Mouse (Mus musculus) NIH3T3 (cell line): Measurements from ENCODE around the gene Trim38.
A peak's percentile ranks its signal among the peaks of the same experiment; 100 is the strongest.
"Not testable (repeated sequence)": the region's sequence is repeated elsewhere in the genome, so short reads cannot be mapped to it uniquely, and the experiment has no call there.

ENCODE experiments used
- DNase-seq: peaks from one replicate; pipeline ENCODE4 v3.0.0-alpha.2; 2012; ENCODE audit warnings: low read depth

The Trim38 gene

GRCm38 (mm10) chr13:23769613-23770012, at the start of gene Trim38:
Trim38 (plus strand) TSS chr13:23769913.
- not testable (repeated sequence) for DNase-seq

DNA sequence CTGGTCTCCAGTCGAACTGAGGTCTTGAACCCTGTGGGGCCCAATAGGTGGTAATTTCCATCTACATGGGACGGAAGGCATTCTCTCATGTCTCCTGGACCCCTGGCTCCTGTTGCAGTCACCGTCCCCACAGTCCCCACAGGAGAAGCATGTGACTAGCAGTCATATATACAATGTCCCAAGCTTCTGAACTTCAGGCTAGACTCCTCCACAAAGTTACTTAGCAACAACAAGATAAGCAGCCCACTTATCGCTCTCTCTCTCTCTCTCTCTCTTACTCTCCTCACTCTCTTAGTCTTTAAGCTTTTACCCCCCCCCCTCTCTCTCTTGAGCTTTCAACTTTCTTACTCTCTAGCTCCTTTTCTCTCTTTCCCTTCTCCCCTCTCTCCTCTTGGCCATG, 45.5 kb upstream of the Trim38 start:
- DNase-seq, result no peak

GRCm38 (mm10) chr13:23725213-23725612, 44.5 kb upstream of the Trim38 start:
- DNase-seq, result no peak

- no peak for DNase-seq
Observed at GRCm38 (mm10) chr13:23728472-23729191, 41.1 kb upstream of the Trim38 start.

DNA sequence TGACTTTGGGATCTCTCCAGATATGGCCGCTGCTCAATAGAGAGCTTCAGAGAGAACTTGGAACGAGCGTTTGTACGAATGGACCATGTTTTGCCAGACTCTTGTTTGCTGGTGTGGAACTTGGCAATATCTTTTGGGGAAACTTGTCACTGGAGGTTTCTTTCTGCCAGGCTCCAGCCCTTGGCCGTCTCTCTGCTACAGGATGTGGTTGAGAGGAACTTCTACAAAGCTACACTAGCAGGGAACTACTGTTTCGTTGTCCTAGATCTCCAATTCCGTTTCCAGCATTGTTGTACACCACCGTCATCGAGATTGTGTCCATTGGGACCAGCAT, 40.6 kb upstream of the Trim38 start:
- DNase-seq, result no peak

GRCm38 (mm10) chr13:23729706-23730105, 40.0 kb upstream of the Trim38 start:
- DNase-seq, result no peak

- no peak for DNase-seq
Observed at GRCm38 (mm10) chr13:23730479-23730878, 39.2 kb upstream of the Trim38 start.

DNA sequence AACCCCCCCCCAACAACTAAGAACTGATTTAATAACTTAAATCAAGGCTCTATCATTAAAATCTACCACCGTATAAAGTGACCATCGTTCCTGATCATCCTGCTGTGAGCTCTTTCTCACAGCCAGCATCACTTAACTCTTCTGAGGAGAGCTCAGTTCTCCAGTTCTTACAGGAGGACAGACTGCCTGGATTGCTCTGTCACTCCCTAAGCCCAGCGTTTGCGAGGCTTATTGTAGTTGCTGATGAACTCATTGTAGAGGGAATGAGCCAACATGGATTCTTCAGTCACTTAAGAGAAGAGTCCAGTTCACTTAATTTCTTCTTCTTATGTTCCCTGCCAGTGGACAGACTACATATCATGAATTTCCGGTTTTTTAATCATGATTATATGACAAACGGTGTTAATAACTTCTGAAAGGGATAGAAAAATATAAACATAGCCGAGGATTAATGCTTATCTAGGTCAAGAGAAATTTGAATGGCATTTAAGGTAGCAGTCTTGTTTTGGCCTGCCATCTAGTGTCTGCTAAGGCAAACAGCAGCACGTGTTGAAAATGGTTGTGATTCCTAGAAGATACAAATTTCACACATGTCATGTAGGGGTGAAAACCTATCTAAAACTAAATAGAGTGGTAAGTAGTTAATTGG, 37.4 kb upstream of the Trim38 start:
- peak; percentile 63 for DNase-seq

GRCm38 (mm10) chr13:23737091-23737490, 32.6 kb upstream of the Trim38 start:
- DNase-seq, result no peak

GRCm38 (mm10) chr13:23738041-23738440, 31.7 kb upstream of the Trim38 start:
- peak; percentile 59 for DNase-seq

DNA sequence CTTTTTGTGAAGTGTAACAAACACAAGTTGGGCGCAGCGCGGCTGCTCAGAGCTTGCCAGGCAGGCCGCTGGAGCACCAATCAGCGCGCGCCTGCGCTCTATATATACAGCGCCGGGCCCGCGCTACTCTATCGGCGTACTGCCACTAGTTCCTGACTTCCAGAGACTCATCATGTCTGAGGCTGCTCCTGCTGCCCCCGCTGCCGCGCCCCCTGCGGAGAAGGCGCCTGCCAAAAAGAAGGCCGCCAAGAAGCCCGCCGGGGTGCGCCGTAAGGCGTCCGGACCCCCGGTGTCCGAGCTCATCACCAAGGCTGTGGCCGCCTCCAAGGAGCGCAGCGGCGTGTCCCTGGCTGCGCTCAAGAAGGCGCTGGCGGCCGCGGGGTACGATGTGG, 31.0 kb upstream of the Trim38 start, which contains the start of gene Hist1h1c:
Gene Hist1h1c, plus strand, starts transcription at position 132 of the 392 bp plus-strand sequence.
- DNase-seq, result peak; percentile 95

DNA sequence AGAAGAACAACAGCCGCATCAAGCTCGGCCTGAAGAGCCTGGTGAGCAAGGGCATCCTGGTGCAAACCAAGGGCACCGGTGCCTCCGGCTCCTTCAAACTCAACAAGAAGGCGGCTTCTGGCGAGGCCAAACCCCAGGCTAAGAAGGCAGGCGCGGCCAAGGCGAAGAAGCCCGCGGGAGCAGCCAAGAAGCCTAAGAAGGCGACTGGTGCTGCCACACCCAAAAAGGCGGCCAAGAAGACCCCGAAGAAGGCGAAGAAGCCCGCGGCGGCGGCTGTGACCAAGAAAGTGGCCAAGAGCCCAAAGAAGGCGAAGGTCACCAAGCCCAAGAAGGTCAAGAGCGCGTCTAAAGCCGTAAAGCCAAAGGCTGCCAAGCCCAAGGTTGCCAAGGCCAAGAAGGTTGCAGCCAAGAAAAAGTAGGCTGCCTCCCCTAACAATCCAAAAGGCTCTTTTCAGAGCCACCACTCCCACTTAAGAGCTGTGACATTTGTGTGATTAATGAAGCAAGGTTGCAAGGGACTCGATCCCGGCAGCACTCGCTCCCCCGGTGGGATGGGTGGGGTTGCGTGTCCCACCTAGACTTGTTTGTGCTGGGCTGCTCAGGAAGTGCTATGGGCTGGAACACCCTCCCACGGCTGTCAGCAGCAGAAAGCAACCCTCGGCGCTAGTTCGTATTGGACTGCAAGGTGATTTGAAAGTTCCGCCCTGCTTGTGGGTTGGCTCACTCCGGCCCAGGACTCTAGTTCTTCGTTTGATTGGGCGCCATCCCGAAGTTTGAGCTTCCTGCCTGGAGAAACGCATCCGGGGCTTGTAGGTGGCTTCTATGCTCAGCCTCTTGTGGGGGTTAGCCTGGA, 30.4 kb upstream of the Trim38 start:
- DNase-seq, result peak; percentile 94

GRCm38 (mm10) chr13:23739922-23740252, 29.8 kb upstream of the Trim38 start:
- DNase-seq, result no peak

- DNase-seq, result peak; percentile 38
Observed at GRCm38 (mm10) chr13:23740256-23740840, 29.4 kb upstream of the Trim38 start.

GRCm38 (mm10) chr13:23740910-23741309, 28.8 kb upstream of the Trim38 start:
- peak; percentile 23 for DNase-seq

- DNase-seq, result no peak
Observed at GRCm38 (mm10) chr13:23742007-23742406, 27.7 kb upstream of the Trim38 start.

- no peak for DNase-seq
Observed at GRCm38 (mm10) chr13:23743215-23743614, 26.5 kb upstream of the Trim38 start.

DNA sequence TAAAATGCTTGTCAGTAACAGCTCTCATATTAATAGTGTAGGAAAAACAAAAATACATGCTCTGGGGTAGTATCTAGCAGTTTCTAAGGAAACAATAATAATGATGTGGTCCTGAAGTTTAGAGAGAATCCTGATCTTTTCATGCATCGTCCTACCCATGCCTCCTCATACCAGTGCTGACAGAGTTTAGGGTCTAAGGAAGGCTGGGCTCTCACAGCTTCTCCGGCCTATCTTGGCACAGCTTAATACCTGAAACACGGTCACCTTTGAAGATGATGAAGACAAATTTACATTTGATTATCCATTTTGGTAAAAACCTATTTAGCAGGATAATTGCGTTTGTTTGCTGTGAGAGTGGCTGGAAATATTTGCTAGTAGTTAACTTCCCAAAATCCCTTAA, 25.8 kb upstream of the Trim38 start:
- no peak for DNase-seq

GRCm38 (mm10) chr13:23744421-23745380, 25.0 kb upstream of the Trim38 start:
- no peak for DNase-seq

- DNase-seq, result peak; percentile 92
Observed at GRCm38 (mm10) chr13:23745381-23746161, 24.1 kb upstream of the Trim38 start, which contains the start of gene Hist1h3c. Hist1h3c (minus strand) TSS chr13:23745602.
